Mouse (Mus musculus): ENCODE measurements around the gene Cryzl2. TPM values are rescaled to one million over a fixed set of nuclear protein-coding genes. Genes with fewer than 3 reads are reported as not detected.
A peak's percentile ranks its signal among the peaks of the same experiment; 100 is the strongest.

The Cryzl2 gene
- 0.15 and 0.18 TPM in 2 replicates for polyA plus RNA-seq (2012)

DNA sequence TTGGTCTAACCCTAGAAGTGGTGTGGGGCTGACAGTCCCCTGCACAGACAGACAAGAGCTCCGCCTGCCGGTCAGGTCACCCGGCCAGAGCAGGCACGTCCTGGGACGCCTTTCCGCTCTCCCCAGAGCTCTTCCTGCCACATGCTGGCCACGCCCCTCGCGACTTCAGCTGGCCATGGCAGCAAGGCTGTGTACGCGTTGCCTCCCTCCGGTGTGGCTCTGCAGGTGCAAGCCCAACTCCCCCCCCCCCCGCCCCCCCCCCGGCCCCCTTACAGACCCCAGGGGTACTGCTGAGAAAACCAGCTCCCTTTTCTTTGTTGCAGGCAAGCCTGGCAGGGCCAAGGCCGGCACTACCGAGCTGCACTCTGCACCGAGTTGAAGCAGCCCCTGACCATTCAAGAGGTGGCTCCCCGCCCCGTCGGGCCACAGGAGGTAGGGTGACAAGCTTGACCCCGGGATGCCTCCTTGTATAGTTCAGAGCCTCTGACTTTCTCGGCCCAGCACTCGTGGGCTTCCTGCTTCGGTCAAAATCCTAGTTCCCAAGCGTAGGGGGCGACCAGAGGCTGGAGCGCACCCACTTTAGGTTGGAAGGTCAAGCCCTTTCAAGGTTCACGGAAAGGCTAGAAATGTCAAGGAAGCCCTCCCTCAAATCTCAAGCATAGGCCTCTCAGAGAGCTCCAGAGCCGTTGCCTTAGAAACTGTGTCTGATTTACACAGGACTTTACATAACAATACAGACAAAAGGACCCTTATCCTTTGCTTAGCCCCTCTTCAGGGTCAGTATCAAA, at the start of gene Cryzl2:
TSS of gene Cryzl2 (plus strand) at position 157 of the 788 bp plus-strand sequence.
- H3K36me3 ChIP-seq (ENCODE audit: control insufficient read depth): no peaks in the 10 kb centered on the region
- H3K4me3 ChIP-seq (replicated peaks): peak within 1 kb of the TSS; percentile 54
- no peaks in the 10 kb centered on the region for H3K9me3 ChIP-seq (ENCODE audit: control insufficient read depth, low read length)
- no peaks in the 10 kb centered on the region for H3K27me3 ChIP-seq (ENCODE audit: control insufficient read depth)
- peaks cover 14% of the 10 kb centered on the region for H3K4me1 ChIP-seq (ENCODE audit: control insufficient read depth)
- TF ChIP-seq GATA1 (IDR thresholded peaks at IDR 0.05; ENCODE audit: low read length) (no peak), TAL1 (IDR thresholded peaks at IDR 0.05; ENCODE audit: low read length) (no peak)

DNA sequence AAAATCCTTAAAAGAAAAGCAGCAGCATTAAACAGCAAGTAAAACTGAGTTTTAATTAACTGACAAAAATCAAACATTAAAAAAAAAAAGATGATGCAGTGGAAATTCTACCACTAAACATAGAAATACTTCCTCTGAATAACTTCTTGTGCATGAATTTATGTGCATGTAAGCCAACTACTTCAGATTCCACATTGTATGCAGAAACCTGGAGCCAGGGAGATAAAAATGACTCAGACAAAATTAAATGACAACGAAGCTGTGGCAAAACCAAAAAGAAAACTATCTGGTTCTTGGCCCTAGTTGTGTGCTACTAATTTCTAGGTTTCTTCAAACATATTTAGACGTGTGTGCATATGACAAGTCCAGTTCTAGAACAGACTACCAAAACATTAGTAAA, 48.7 kb upstream of the Cryzl2 start:
- TF ChIP-seq TAL1 (IDR thresholded peaks at IDR 0.05; ENCODE audit: low read length): no peak
- H3K36me3 ChIP-seq (ENCODE audit: control insufficient read depth): no peaks in the 10 kb centered on the region

DNA sequence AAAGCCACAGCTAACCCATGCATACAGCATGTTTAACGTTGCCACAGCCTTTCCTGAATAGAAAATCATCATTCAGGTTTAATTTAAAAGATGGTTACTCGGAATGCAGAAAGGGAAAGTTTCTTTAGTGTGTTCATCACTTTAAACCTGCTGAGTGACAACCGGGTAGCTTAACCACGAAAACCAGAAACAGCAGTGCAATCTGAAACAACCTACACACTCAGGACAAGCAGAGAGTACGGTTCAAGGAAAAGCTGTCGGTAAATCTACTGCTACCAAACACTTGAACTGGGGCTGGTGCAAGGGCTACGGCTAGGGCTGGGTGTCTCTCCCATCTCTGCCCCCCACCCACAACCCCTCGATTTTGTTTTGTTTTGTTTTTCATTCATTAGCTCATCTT, 47.4 kb upstream of the Cryzl2 start:
- TF ChIP-seq GATA1 (IDR thresholded peaks at IDR 0.05; ENCODE audit: low read length) (no peak), TAL1 (IDR thresholded peaks at IDR 0.05; ENCODE audit: low read length) (no peak)
- Histone ChIP-seq H3K36me3 (ENCODE audit: control insufficient read depth) (no peaks in the 10 kb centered on the region), H3K9me3 (ENCODE audit: control insufficient read depth, low read length) (no peaks in the 10 kb centered on the region), H3K4me3 (replicated peaks) (peak overlapping the region; percentile 80), H3K27me3 (ENCODE audit: control insufficient read depth) (peaks cover 24% of the 10 kb centered on the region), H3K4me1 (ENCODE audit: control insufficient read depth) (peaks cover 24% of the 10 kb centered on the region)

More for the DNA sequence above, 48.7 kb upstream of the Cryzl2 start:
- no peak overlapping the region for H3K4me3 ChIP-seq (replicated peaks)
- H3K4me1 ChIP-seq (ENCODE audit: control insufficient read depth): peaks cover 24% of the 10 kb centered on the region
- H3K9me3 ChIP-seq (ENCODE audit: control insufficient read depth, low read length): no peaks in the 10 kb centered on the region
- peaks cover 24% of the 10 kb centered on the region for H3K27me3 ChIP-seq (ENCODE audit: control insufficient read depth)

DNA sequence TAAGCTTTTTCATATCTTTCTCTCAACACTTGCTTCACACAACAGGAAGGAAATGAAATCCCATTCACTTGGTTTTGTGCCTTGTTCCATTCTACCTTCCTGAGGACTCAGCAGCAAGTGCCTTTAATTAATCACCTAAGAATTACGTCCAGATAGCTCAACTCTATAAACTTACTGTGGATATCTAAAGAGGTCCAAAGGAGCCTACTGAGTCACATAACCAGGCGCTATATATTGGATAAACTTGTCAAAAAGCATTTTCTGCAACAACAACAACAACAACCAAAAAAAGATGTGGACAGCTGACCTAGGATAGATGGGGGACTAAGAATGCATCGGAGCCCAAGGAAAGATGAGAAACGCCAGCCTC, 47.1 kb upstream of the Cryzl2 start:
- TF ChIP-seq GATA1 (IDR thresholded peaks at IDR 0.05; ENCODE audit: low read length) (no peak), TAL1 (IDR thresholded peaks at IDR 0.05; ENCODE audit: low read length) (no peak)
- H3K9me3 ChIP-seq (ENCODE audit: control insufficient read depth, low read length): no peaks in the 10 kb centered on the region
- peaks cover 24% of the 10 kb centered on the region for H3K4me1 ChIP-seq (ENCODE audit: control insufficient read depth)
- H3K27me3 ChIP-seq (ENCODE audit: control insufficient read depth): peaks cover 24% of the 10 kb centered on the region
- H3K36me3 ChIP-seq (ENCODE audit: control insufficient read depth): no peaks in the 10 kb centered on the region
- peak overlapping the region; percentile 80 for H3K4me3 ChIP-seq (replicated peaks)

DNA sequence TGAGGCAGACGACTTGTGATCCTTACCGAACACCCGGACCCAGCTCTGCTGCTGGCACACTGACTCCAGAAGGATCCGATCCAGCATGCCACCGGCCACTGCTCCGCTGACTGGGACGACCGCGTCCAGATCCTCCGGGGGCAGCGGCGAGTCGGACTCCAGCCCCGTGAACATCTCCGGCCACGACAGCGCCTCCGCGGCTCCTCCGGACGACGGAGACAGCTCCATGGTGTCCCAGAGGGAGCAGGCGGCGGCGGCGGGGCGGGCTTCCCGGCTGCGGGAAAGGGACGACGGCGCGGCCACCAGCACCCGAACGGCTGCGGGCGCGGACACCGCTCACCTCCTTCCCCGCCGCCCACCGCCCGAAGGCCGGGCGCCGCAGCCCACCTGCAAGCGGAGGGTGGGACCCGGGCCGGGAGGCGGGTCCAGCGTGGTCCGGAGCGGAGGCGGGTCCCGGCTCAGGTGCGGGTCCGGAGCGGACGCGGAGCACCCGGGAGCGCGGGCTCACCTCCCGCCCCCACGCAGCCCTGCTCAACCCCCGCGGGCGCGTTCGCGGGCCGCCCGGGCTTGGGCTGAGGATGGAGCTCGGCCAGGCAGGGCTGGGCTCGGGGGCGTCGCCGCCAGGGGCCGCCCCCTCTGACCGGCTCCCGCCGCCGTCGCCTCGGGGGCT, 46.5 kb upstream of the Cryzl2 start:
- no peaks in the 10 kb centered on the region for H3K36me3 ChIP-seq (ENCODE audit: control insufficient read depth)
- TF ChIP-seq GATA1 (IDR thresholded peaks at IDR 0.05; ENCODE audit: low read length) (no peak), TAL1 (IDR thresholded peaks at IDR 0.05; ENCODE audit: low read length) (no peak)
- peaks cover 24% of the 10 kb centered on the region for H3K27me3 ChIP-seq (ENCODE audit: control insufficient read depth)
- H3K4me1 ChIP-seq (ENCODE audit: control insufficient read depth): peaks cover 24% of the 10 kb centered on the region
- H3K4me3 ChIP-seq (replicated peaks): peak overlapping the region; percentile 80
- H3K9me3 ChIP-seq (ENCODE audit: control insufficient read depth, low read length): no peaks in the 10 kb centered on the region

DNA sequence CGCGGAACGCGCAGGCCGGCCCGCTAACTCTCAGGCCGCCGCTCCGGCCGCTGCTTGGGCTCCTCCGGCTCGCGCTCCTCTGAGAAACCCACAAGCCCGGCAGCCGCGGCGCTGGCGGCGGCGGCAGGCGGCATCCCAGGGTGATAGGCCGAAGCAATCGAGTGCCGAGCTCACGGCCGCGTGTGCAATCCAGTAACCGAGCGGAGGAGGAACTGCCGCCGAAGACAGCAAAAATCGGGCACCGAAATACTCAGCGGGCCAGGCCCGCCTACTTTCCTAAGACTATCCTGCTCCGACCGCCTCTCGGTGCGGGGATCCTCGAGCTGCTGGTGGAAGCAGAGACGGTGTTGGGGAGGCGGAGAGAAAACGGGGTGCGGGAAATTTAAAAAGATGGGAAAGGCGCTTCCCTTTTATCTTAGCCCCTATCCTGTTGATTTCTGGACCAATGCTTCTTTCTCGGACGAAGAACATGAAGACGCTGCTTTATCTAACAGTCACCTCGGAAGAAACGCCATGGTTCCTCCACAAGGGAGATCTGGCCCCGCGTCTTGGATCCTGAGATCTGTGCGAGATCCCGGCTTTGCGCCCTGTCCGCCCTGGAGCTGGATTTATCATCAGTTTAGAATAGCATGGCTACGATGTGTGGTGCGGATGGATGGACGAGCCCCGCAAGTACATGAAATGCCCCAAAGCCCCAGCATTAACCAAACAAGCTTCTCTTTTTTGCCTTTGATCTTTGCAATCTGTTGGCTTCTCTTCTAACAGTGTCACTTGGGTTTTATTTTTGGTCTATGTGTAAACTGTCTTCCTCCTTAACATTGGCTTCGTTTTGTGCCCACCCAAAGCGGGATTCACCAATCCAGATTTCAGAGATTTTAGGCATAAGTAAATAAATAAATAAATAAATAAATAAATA, 45.7 kb upstream of the Cryzl2 start, which contains the start of gene Rasal2:
TSS of gene Rasal2 (minus strand) at position 142 of the 916 bp plus-strand sequence.
- H3K4me1 ChIP-seq (ENCODE audit: control insufficient read depth): peaks cover 24% of the 10 kb centered on the region

DNA sequence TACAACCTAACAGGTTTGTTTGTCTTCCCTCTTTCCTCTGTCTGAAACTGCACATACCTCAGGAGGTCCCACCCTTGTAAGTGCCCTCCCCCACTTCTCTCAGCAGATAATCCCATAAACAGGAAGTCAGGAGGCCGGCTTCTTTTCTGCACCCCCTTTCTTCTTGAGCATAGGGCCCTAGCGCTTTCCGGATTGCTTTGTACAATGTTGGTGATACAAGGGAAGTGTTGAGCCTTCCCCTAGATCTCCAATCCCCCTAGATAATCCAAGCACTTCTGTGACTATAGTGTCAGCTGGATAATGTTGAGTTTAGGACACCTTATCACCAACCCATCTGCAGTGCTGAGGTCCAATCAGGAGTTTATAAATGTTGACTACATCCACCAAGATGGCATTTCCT, 42.6 kb upstream of the Cryzl2 start:
- Histone ChIP-seq H3K36me3 (ENCODE audit: control insufficient read depth) (no peaks in the 10 kb centered on the region), H3K27me3 (ENCODE audit: control insufficient read depth) (peaks cover 22% of the 10 kb centered on the region), H3K4me3 (replicated peaks) (no peak overlapping the region), H3K9me3 (ENCODE audit: control insufficient read depth, low read length) (no peaks in the 10 kb centered on the region), H3K4me1 (ENCODE audit: control insufficient read depth) (peaks cover 22% of the 10 kb centered on the region)
- no peak for TF ChIP-seq GATA1 (IDR thresholded peaks at IDR 0.05; ENCODE audit: low read length)

More for the DNA sequence above, 45.7 kb upstream of the Cryzl2 start, which contains the start of gene Rasal2:
- Histone ChIP-seq H3K4me3 (replicated peaks) (peak within 1 kb of the TSS; percentile 80), H3K27me3 (ENCODE audit: control insufficient read depth) (peaks cover 24% of the 10 kb centered on the region), H3K9me3 (ENCODE audit: control insufficient read depth, low read length) (no peaks in the 10 kb centered on the region), H3K36me3 (ENCODE audit: control insufficient read depth) (no peaks in the 10 kb centered on the region)
- TF ChIP-seq GATA1 (IDR thresholded peaks at IDR 0.05; ENCODE audit: low read length): no peak
- TF ChIP-seq TAL1 (IDR thresholded peaks at IDR 0.05; ENCODE audit: low read length): no peak

DNA sequence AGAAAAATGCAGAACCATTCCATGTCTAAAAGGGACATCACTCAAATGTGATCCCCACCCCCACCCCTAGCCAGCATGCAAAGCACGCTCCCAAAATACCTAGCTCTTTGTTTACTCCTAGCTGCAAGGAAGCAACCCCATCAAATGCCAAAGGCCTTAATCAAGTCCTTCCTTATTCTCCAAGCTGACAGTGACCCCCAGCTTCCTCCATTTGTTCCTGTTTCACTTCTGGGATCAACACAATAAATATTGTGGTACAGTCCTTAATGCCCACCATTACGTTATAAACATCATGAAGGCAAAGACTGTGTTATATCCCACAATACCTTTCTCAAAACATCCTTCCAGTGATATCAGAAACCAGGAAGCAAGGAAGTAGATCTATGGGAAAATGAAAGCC, 41.7 kb upstream of the Cryzl2 start:
- peaks cover 16% of the 10 kb centered on the region for H3K4me1 ChIP-seq (ENCODE audit: control insufficient read depth)
- no peaks in the 10 kb centered on the region for H3K36me3 ChIP-seq (ENCODE audit: control insufficient read depth)
- no peak for TF ChIP-seq GATA1 (IDR thresholded peaks at IDR 0.05; ENCODE audit: low read length)
- TF ChIP-seq TAL1 (IDR thresholded peaks at IDR 0.05; ENCODE audit: low read length): no peak
- no peaks in the 10 kb centered on the region for H3K9me3 ChIP-seq (ENCODE audit: control insufficient read depth, low read length)
- H3K27me3 ChIP-seq (ENCODE audit: control insufficient read depth): peaks cover 13% of the 10 kb centered on the region
- H3K4me3 ChIP-seq (replicated peaks): no peak overlapping the region

All from erythroblast, embryonic 14.5 days (primary cell).